Mouse (Mus musculus) urinary bladder, postnatal 10 days (tissue): ENCODE data around the gene Vmn2r83.
A peak's percentile ranks its signal among the peaks of the same experiment; 100 is the strongest.

Experiments
- DNase-seq: peaks from one replicate; pipeline ENCODE4 v3.0.0; 2022; ENCODE audit warnings: low spot score

The Vmn2r83 gene

DNA sequence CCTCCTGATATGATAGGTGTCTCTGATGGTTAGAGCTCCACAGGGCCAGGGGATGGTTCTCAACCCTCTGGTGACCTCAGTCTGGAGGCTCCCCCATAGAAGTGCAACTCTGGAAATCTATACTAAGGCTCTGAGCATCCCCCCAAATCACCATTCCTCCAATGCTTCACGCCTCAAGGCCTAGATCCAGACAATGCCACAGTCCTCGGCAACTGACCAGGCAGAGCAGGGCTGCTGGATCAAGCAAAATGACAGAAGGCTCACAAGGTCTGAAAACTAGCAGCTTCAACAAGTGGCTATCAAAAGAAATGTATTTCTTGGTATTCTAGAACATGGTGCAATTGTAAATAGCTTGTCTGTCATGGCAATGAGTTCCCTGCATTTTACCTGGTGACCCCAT, 69.2 kb downstream of the Vmn2r83 start:
- DNase-seq: no peak

DNA sequence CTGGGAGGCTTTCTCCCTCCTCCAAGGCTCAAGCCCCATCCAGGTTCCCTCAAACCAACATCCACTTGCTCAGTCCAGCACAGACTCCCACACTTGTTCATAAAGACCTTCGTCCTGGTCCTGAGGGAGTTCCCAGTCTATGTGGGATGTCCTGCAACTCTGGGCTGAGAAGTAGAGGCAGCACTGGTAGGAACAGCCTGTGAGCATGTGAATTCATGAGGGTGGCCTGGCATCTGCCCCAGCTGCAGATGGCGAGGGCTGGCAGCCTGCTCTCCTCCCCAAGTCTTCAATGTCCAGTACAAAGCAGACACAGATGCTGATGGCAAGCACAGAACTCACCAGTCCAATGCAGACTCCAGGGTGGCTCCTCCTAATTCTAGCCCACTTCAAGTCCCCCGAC, 69.8 kb downstream of the Vmn2r83 start:
- no peak for DNase-seq

DNA sequence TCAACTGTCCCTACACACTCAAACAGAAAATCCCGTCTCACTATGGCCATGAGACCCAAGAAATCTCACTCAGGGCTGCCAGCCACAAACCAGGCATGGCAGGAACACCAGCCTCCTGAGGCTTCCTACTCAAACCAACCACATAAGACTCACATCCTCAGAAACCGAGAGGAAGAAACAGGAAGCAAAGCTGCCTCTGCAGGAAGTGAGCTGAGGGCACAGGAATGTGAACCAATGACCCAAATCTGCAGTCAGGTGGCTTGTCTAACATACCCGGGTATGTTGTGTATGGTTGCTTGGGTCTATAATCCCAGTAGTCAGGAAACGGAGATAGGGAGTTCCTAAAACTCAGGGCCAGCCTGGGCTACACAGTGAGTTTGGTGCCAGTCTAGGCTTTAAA, 70.3 kb downstream of the Vmn2r83 start:
- no peak for DNase-seq

DNA sequence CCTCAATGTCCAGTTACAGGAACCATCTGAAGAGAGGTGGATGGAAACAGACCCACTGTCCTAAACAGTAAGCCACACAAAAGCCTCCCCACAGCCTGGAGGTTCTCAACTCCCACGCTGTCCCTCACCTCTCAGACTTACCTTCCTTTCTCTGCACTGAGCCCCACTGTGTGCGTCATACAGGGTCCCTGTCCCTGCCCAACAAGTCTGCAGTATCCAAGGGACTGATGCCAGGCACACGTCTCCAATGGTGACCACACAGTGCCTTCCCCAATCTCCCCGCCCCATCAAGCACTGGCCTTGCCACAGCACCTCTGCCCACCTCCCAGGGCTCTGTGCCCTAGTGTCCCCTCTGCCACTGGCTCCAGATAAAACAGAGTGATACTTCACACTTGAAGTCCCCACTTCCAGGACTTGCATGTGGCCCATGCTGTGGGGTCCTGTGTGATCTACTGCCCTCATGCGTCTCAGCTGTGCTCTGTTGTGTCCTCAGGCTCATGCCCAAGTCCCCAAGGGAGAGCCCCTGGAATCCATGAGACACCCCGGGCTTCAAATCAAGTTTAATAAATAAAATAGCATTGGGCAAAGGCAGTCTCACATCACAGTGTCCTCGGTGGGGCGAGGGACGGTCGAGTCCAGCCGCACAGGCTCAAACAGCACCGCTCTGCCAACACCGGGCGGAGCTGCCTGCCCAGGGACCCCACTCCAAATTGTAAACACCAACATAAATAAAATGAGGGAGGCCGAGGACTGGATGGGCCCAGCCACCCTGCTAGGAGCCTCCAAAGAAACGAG, 71.4 kb downstream of the Vmn2r83 start:
- peak; percentile 6 for DNase-seq

DNA sequence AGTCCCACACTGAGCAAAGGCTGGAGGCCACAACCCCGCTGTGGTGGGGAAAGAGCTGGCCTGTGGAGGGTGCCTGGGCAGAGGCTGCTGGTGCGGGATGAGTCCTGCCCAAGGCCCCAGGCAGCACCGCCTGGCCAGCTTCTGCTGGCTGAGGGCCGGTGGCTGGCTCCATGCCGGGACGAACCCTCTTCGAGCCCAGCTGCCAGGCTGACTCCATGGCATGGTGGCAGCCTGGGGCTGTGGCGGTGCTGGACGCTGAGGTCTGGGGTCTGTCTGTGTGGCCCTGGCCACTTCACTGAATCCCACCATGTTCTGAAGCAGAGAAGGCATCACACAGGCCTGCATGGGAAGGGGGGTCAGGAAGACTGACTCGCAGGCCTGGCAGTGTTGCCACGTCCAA, 72.2 kb downstream of the Vmn2r83 start:
- DNase-seq: peak; percentile 5

DNA sequence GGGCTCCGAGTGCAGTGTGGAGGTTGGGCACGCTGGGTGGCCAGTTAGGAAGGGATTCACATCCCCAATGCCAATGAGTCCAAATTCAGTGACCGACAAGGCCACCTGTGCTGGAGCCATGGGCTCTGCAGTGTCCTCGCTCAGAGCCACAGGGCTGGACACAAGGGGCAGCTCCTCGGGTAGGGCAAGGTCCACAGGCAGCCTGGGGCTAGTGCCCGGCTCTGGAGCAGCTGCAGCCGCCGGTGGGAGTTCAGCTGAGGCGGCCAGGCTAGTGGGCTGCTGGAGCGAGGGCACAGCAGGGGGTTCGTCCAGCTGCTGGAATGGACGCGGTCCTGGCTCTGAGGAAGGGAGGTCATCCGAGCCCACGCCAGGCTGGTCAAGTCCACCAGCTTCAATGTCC, 73.0 kb downstream of the Vmn2r83 start:
- peak; percentile 9 for DNase-seq

DNA sequence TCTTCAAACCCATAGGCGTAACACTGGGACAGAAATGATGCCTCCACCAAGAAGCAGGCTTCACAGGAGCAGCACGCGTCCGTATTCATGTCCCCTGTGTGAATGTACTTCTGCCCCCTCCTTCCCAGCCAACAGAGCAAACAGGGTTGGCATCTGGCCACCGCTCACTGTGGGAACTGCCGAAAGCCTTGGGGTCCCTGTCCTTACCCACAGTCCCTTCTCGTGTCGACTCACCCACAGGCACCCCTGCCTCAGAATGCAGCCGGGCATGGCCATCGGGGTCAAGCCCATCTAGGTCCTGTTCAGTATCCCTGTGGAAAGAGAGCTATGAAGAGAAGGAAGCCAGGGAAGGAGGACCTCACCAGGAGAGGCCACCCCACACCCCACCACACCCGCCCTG, 73.6 kb downstream of the Vmn2r83 start:
- DNase-seq: no peak
